Mouse (Mus musculus) embryo, embryonic 10.5 days (tissue): ENCODE measurements around the gene Vmn2r85.
"Not testable (repeated sequence)": the region's sequence is repeated elsewhere in the genome, so short reads cannot be mapped to it uniquely, and the experiment has no call there.

Source experiments
- DNase-seq: peaks from one replicate; pipeline ENCODE4 v3.0.0-alpha.2; 2015; ENCODE audit warnings: low spot score

Gene Vmn2r85

DNA sequence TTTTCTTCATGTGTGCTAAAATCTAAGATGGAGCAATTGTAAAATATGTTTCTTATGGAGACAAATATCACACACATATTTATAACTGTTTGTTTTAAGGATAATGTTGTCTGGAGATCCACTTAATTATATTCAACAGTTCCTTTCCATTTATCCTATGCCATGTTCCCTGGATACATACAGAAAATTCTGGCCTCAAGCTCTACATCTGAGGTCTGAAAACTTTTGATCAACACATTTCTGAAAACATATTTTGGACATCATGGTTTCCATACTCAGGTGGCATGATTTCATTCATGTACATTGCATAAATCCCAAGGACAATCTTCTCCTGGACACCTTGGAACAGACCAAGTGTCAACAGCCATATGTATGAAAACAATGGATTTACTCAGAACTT, at the start of gene Vmn2r85:
Gene Vmn2r85 (minus strand): TSS at position 101 of the 400 bp plus-strand sequence.
- DNase-seq = not testable (repeated sequence)

GRCm38 (mm10) chr10:130470311-130470760, 40.8 kb upstream of the Vmn2r85 start:
- DNase-seq = peak; percentile 73

DNA sequence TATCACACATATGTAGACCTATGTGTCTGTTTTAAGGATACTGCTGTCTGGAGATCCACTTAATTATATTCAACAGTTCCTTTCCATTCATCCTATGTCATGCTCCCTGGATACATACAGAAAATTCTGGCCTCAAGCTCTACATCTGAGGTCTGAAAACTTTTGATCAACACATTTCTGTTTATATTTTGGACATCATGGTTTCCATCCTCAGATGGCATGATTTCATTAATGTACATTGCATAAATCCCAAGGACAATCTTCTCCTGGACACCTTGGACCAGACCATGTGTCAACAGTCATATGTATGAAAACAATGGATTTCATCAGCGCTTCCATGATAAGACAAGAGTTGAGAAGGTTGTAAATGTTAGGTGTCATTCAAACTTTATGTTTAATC, 26.4 kb upstream of the Vmn2r85 start, which contains the start of gene Vmn2r86:
Gene Vmn2r86 (minus strand): TSS at position 101 of the 400 bp plus-strand sequence.
- not testable (repeated sequence) for DNase-seq

DNA sequence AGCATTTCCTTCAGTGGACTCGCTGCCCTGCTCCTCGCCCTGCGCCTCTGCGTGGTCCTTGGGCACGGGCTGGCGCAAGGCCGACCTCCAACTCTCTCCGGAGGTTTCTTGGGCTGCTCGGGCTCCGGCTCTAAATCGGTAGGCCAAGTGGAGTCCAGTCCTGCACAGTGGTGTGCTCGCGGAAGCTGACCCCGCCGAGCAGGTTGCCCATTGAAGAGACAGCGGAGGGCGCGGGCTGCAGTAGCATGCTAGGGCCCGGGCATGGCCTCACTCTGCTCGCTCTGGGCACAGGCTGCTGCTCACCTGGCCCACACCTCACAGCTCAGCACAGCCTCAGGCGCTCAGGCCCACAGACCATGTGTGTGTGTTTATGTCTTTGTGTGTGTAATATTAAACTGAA, 15.3 kb upstream of the Vmn2r85 start:
- DNase-seq = no peak

- not testable (repeated sequence) for DNase-seq
These were observed 4.8 kb upstream of the Vmn2r85 start for GRCm38 (mm10) chr10:130434185-130434898.

DNA sequence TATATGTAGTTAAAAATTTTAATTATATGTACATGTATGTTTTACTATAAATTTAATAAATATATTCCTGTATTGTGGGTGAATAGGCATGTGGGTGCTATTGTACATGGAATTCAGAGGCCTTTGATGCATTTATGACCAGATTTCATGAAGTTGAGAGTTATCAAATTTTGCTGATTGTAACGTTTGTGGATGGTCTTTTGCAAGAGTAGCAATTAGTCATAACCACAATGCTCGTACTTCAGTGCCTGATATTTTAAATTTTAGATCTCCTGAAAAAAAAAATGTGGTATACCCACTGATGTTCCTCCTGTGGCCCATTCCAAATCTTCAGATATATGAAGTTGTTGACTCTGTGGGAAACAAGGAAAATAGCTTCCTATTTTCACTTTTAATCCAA, 7.1 kb downstream of the Vmn2r85 start:
- DNase-seq = not testable (repeated sequence)

DNA sequence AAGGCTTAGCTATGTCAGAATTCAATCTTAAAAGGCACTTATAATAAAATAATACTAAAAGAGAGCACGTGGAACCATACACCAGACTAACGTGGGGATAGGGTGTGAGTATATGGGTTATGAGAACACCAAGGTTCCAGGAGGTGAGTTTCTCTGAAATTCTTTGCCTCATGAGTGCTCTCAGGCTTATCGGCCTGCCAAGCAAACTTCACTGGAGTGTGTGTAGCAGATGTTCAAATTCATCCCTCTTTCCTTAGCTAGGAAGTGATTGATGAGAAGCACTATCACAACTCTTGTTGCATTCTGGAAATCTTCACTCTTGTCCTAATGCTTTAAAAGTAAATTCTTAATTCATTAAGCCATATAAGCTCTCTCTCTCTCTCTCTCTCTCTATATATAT, 9.1 kb downstream of the Vmn2r85 start:
- DNase-seq = no peak

GRCm38 (mm10) chr10:130419954-130420353, 9.5 kb downstream of the Vmn2r85 start:
- DNase-seq = not testable (repeated sequence)

GRCm38 (mm10) chr10:130416352-130416751, 13.2 kb downstream of the Vmn2r85 start:
- DNase-seq = not testable (repeated sequence)

GRCm38 (mm10) chr10:130412167-130412698, 17.3 kb downstream of the Vmn2r85 start:
- not testable (repeated sequence) for DNase-seq

GRCm38 (mm10) chr10:130394232-130394631, 35.3 kb downstream of the Vmn2r85 start, which contains the start of gene Vmn2r84:
TSS of gene Vmn2r84 (minus strand) at chr10:130394332.
- DNase-seq = no peak

GRCm38 (mm10) chr10:130375145-130375544, 54.4 kb downstream of the Vmn2r85 start:
- DNase-seq = no peak

GRCm38 (mm10) chr10:130372491-130373173, 56.9 kb downstream of the Vmn2r85 start:
- DNase-seq = no peak

DNA sequence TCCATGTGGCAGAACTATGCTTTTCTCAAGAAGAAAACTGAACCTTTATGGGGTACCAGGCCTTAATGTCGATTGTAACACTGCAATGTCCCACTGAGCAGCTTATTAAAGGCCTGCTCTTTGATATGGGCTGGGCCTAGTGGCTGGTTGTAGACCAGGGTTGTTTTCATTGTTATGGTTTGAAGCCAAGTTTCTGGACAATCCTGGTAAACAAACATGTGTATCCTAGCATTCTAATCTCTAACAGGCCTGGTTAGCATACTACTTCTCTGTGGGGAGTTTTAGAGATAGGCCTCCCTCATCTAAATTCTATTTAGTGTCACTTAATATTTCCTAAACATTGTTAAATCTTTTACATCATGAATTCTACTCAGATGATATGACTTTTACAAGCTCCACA, 57.9 kb downstream of the Vmn2r85 start:
- no peak for DNase-seq

DNA sequence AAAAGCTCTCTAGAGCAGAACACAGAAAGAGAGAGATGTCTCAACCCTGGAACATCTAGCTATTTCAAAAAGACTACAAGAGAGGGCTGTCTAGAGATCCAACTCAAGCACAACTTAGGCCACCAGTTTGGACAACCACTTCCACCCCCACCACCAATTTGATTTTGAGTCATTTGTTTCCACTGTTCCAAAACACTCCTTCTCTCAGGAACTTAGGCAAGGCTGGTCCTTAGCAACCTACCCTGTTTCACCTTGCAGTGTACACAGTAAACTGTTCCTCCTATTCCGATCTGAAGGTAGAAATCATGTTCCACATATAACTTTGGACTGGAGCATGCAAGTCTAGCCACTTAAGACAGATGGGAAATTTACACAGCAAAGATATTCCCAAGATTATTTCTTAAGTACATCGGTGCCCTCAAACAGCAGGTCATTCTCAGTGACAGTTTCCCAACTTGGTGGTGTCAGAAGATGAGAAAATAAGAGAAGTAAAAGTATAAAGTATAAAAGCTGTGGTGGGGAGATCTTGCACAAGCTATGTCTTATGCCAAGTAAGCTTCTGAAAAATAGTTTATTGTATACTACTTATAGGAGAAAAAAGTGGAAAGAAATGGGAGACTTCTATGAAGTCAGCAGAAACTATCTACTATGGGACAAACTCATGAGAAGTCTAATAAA, 59.4 kb downstream of the Vmn2r85 start:
- DNase-seq = no peak

DNA sequence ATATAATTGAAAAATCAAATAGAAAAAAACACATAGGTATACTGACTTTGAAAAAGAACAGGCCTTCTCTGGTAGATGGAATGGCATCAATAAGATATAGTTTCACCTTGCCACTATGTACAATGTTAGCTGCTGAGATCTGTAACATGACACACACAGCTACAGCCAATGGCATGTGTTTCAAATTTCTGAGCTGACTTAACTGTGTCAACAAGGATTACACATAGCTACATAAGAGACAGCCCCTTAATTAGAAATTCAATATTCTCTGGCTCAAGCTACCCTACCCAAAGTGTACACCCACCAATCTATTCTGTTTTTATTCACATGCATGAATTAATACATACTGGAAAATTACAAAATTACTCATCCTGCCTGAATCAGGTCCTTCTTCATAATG, 61.1 kb downstream of the Vmn2r85 start:
- DNase-seq = no peak

GRCm38 (mm10) chr10:130364766-130365165, 64.7 kb downstream of the Vmn2r85 start:
- no peak for DNase-seq
